Mouse (Mus musculus): ENCODE measurements around the gene Gm28374. TPM values are rescaled to one million over a fixed set of nuclear protein-coding genes. Genes with fewer than 3 reads are reported as not detected.

Gm28374 gene
- polyA plus RNA-seq, 1 experiment from 2014 or later = 0.67 TPM

GRCm38 (mm10) chr19:6085417-6085879, 3.4 kb upstream of the Gm28374 start:
- peak; percentile 77 for ATAC-seq (ENCODE audit: insufficient read depth)

GRCm38 (mm10) chr19:6084478-6085248, 2.6 kb upstream of the Gm28374 start, which contains the start of the genes Zfpl1 and Cdca5:
Gene Zfpl1, minus strand, starts transcription at chr19:6084956.
Gene Cdca5, plus strand, starts transcription at chr19:6084983.
- Histone ChIP-seq H3K9ac (peak within 1 kb of the TSS; percentile 76), H3K9me3 (replicated peaks) (no peaks in the 10 kb centered on the region), H3K4me3 (replicated peaks) (peak within 1 kb of the TSS; percentile 81), H3K27me3 (no peaks in the 10 kb centered on the region), H3K36me3 (replicated peaks) (peaks cover 70% of the 10 kb centered on the region), H3K4me1 (replicated peaks) (peaks cover 39% of the 10 kb centered on the region), H3K27ac (replicated peaks) (peak within 1 kb of the TSS; percentile 92), H3K4me2 (peak within 1 kb of the TSS; percentile 85)
- ATAC-seq (ENCODE audit: insufficient read depth) = peak; percentile 87
- WGBS (ENCODE audit: insufficient replicate concordance) = under 1% methylated on average over 58 of the region's 58 CpGs

More at GRCm38 (mm10) chr19:6085417-6085879, 3.4 kb upstream of the Gm28374 start:
- Histone ChIP-seq H3K9ac (peak overlapping the region; percentile 76), H3K27me3 (no peaks in the 10 kb centered on the region), H3K4me2 (peak overlapping the region; percentile 85), H3K4me3 (replicated peaks) (peak overlapping the region; percentile 81), H3K27ac (replicated peaks) (peak overlapping the region; percentile 92), H3K9me3 (replicated peaks) (no peaks in the 10 kb centered on the region), H3K4me1 (replicated peaks) (peaks cover 39% of the 10 kb centered on the region), H3K36me3 (replicated peaks) (peaks cover 72% of the 10 kb centered on the region)
- WGBS (ENCODE audit: insufficient replicate concordance) = 0% methylated on average over 17 of the region's 17 CpGs

GRCm38 (mm10) chr19:6079983-6080480, 2.0 kb downstream of the Gm28374 start, which contains the start of gene Tmem262:
Gene Tmem262, plus strand, starts transcription at chr19:6080033.
- H3K9me3 ChIP-seq (replicated peaks) = no peaks in the 10 kb centered on the region
- WGBS (ENCODE audit: insufficient replicate concordance) = 78% methylated on average over 12 of the region's 12 CpGs
- no peak within 1 kb of the TSS for H3K9ac ChIP-seq
- no peak for ATAC-seq (ENCODE audit: insufficient read depth)
- peaks cover 48% of the 10 kb centered on the region for H3K4me1 ChIP-seq (replicated peaks)
- no peak within 1 kb of the TSS for H3K4me2 ChIP-seq
- H3K27me3 ChIP-seq = no peaks in the 10 kb centered on the region
- no peak within 1 kb of the TSS for H3K4me3 ChIP-seq (replicated peaks)
- H3K36me3 ChIP-seq (replicated peaks) = peaks cover 32% of the 10 kb centered on the region
- H3K27ac ChIP-seq (replicated peaks) = no peak within 1 kb of the TSS

GRCm38 (mm10) chr19:6076564-6077393, 5.3 kb downstream of the Gm28374 start, which contains the start of gene Vps51:
Gene Vps51, minus strand, starts transcription at chr19:6077231.
- H3K36me3 ChIP-seq (replicated peaks) = peaks cover 33% of the 10 kb centered on the region
- ATAC-seq (ENCODE audit: insufficient read depth) = peak; percentile 85
- H3K9ac ChIP-seq = peak within 1 kb of the TSS; percentile 72
- H3K4me2 ChIP-seq = peak within 1 kb of the TSS; percentile 83
- no peaks in the 10 kb centered on the region for H3K9me3 ChIP-seq (replicated peaks)
- H3K4me1 ChIP-seq (replicated peaks) = peaks cover 39% of the 10 kb centered on the region
- H3K4me3 ChIP-seq (replicated peaks) = peak within 1 kb of the TSS; percentile 79
- whole genome bisulfite sequencing (ENCODE audit: insufficient replicate concordance) = under 1% methylated on average over 33 of the region's 33 CpGs
- no peaks in the 10 kb centered on the region for H3K27me3 ChIP-seq
- peak within 1 kb of the TSS; percentile 85 for H3K27ac ChIP-seq (replicated peaks)

GRCm38 (mm10) chr19:6073889-6074288, 8.2 kb downstream of the Gm28374 start:
- Histone ChIP-seq H3K4me1 (replicated peaks) (peaks cover 42% of the 10 kb centered on the region), H3K36me3 (replicated peaks) (peaks cover 40% of the 10 kb centered on the region), H3K27me3 (no peaks in the 10 kb centered on the region), H3K4me3 (replicated peaks) (no peak overlapping the region), H3K27ac (replicated peaks) (peak overlapping the region; percentile 42; the same call in 1 of the 2 replicates), H3K4me2 (no peak overlapping the region), H3K9ac (no peak overlapping the region), H3K9me3 (replicated peaks) (no peaks in the 10 kb centered on the region)
- 74% methylated on average over 5 of the region's 5 CpGs for WGBS (ENCODE audit: insufficient replicate concordance)
- ATAC-seq (ENCODE audit: insufficient read depth) = no peak

GRCm38 (mm10) chr19:6071261-6071660, 10.8 kb downstream of the Gm28374 start:
- Histone ChIP-seq H3K27me3 (no peaks in the 10 kb centered on the region), H3K4me1 (replicated peaks) (peaks cover 48% of the 10 kb centered on the region), H3K27ac (replicated peaks) (no peak overlapping the region), H3K9me3 (replicated peaks) (no peaks in the 10 kb centered on the region), H3K4me3 (replicated peaks) (no peak overlapping the region), H3K4me2 (no peak overlapping the region), H3K36me3 (replicated peaks) (peaks cover 41% of the 10 kb centered on the region), H3K9ac (no peak overlapping the region)
- 89% methylated on average over 19 of the region's 19 CpGs for WGBS (ENCODE audit: insufficient replicate concordance)
- no peak for ATAC-seq (ENCODE audit: insufficient read depth)

GRCm38 (mm10) chr19:6070571-6071250, 11.3 kb downstream of the Gm28374 start:
- Histone ChIP-seq H3K9me3 (replicated peaks) (no peaks in the 10 kb centered on the region), H3K4me3 (replicated peaks) (no peak overlapping the region), H3K27ac (replicated peaks) (no peak overlapping the region), H3K4me2 (no peak overlapping the region), H3K4me1 (replicated peaks) (peaks cover 48% of the 10 kb centered on the region), H3K36me3 (replicated peaks) (peaks cover 41% of the 10 kb centered on the region), H3K27me3 (no peaks in the 10 kb centered on the region), H3K9ac (no peak overlapping the region)
- WGBS (ENCODE audit: insufficient replicate concordance) = 89% methylated on average over 31 of the region's 31 CpGs
- no peak for ATAC-seq (ENCODE audit: insufficient read depth)

GRCm38 (mm10) chr19:6069851-6070250, 12.2 kb downstream of the Gm28374 start:
- H3K36me3 ChIP-seq (replicated peaks) = peaks cover 40% of the 10 kb centered on the region
- no peaks in the 10 kb centered on the region for H3K27me3 ChIP-seq
- no peak overlapping the region for H3K4me3 ChIP-seq (replicated peaks)
- ATAC-seq (ENCODE audit: insufficient read depth) = no peak
- 72% methylated on average over 10 of the region's 10 CpGs for WGBS (ENCODE audit: insufficient replicate concordance)
- no peak overlapping the region for H3K4me2 ChIP-seq
- H3K27ac ChIP-seq (replicated peaks) = no peak overlapping the region
- H3K4me1 ChIP-seq (replicated peaks) = peaks cover 44% of the 10 kb centered on the region
- H3K9me3 ChIP-seq (replicated peaks) = no peaks in the 10 kb centered on the region
- no peak overlapping the region for H3K9ac ChIP-seq

- no peak overlapping the region for H3K27ac ChIP-seq (replicated peaks)
- H3K36me3 ChIP-seq (replicated peaks) = peaks cover 34% of the 10 kb centered on the region
- H3K9me3 ChIP-seq (replicated peaks) = no peaks in the 10 kb centered on the region
- no peaks in the 10 kb centered on the region for H3K27me3 ChIP-seq
- 68% methylated on average over 4 of the region's 4 CpGs for WGBS (ENCODE audit: insufficient replicate concordance)
- ATAC-seq (ENCODE audit: insufficient read depth) = no peak
- H3K4me1 ChIP-seq (replicated peaks) = peaks cover 40% of the 10 kb centered on the region
- no peak overlapping the region for H3K4me2 ChIP-seq
- no peak overlapping the region for H3K4me3 ChIP-seq (replicated peaks)
- H3K9ac ChIP-seq = no peak overlapping the region
These were observed 13.1 kb downstream of the Gm28374 start for GRCm38 (mm10) chr19:6068951-6069350.

GRCm38 (mm10) chr19:6067724-6068415, 14.2 kb downstream of the Gm28374 start, which contains the start of gene Tm7sf2:
Gene Tm7sf2, minus strand, starts transcription at chr19:6068373.
- WGBS (ENCODE audit: insufficient replicate concordance) = 14% methylated on average over 33 of the region's 33 CpGs
- peak within 1 kb of the TSS; percentile 60 for H3K4me3 ChIP-seq (replicated peaks)
- no peaks in the 10 kb centered on the region for H3K9me3 ChIP-seq (replicated peaks)
- H3K4me2 ChIP-seq = peak within 1 kb of the TSS; percentile 98
- ATAC-seq (ENCODE audit: insufficient read depth) = peak; percentile 85
- H3K36me3 ChIP-seq (replicated peaks) = peaks cover 33% of the 10 kb centered on the region
- H3K27me3 ChIP-seq = no peaks in the 10 kb centered on the region
- H3K27ac ChIP-seq (replicated peaks) = peak within 1 kb of the TSS; percentile 82
- H3K4me1 ChIP-seq (replicated peaks) = peaks cover 47% of the 10 kb centered on the region
- H3K9ac ChIP-seq = peak within 1 kb of the TSS; percentile 60
